Mouse (Mus musculus): Measurements from ENCODE around the gene Gm20716. TPM values are rescaled to one million over a fixed set of nuclear protein-coding genes. Genes with fewer than 3 reads are reported as not detected.

Gm20716 gene
- not detected in 2 replicates for polyA plus RNA-seq (2012)

DNA sequence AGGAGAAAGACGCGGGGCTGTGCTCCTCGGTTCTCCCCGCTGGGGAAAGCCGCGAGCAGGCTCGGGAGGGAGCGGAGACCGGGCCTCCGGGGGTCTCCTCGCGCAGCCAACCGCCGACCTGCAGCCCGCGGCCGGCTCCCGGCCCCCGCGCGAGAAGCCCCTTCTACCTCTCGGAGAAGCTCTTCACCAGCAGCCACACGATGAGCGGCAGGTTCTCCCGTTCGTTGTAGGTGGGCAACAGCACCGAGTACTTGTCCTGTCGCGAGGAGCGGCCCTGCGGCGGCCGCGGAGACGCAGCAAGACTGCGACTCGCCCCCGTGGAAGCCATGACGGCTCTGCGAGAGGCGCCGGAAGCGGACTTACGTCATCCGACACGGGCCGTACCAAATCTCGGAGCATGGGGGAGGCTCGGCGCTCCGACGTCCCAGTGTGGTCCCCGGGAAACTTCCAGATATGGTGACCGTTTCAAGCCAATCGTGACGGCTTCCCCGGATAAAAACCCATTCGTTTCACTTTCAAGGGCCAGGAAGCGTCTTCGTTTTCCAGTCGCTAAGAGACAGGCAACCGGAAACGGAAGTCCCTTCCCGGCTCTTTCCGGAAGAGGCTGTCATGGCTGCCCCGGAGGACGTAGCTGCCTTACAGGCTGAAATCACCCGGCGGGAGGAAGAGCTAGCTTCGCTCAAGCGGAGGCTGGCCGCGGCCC lies at the start of gene Gm20716, which contains the start of the genes Dpm1 and Mocs3:
TSS of gene Gm20716 (minus strand) at position 339 of the 703 bp plus-strand sequence.
TSS of gene Dpm1 (minus strand) at position 566 of the 703 bp plus-strand sequence.
TSS of gene Mocs3 (plus strand) at position 597 of the 703 bp plus-strand sequence.
- no peak for TF ChIP-seq GATA1 (IDR thresholded peaks at IDR 0.05; ENCODE audit: low read length)

DNA sequence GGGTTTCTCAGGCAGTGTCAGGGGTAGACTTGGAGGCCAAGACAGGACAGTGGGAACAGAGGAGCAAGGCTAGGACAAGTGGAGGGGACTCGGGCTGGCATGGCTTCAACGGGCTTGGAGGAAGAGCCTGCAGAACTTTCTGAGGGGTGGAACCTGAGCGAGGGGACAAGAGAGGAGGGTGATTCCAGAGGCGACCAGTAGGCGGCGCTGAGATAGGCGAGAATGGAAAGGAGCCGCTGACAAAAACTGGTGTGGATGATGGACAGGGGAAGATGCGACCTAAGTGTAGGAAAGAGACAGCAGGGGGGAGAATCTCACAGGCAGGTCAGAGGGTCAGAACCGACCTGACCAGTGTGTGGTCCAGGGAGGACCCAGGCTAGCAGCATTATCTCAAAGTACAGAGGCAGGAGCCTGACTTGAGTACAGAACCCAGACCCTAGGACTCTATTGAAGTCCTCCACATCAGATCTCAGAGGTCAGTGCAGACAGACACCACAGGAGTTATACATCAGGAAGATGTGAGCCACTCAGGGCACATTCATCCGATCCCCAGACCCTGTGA lies 44.3 kb upstream of the Gm20716 start:
- no peak for TF ChIP-seq GATA1 (IDR thresholded peaks at IDR 0.05; ENCODE audit: low read length)

DNA sequence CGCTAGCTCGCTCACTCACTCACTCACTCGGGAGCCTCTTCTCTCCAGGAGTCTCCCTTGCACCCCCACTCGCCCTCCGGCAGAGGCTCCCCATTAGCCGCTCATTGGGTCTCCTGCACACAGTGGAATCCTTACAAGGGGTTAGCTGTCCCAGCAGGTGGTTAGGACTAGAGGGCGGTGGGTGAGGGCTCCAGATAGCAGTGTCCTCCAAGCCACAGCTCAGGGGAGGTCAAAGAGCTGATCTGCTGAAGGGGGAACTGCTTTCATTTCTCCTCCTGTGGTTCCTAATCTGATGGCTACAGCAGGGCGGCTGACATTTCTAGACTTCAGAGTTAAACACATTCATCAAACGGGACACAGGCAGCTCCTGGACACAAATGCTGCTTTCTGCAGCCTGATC lies 43.2 kb upstream of the Gm20716 start:
- no peak for TF ChIP-seq GATA1 (IDR thresholded peaks at IDR 0.05; ENCODE audit: low read length)

- TF ChIP-seq GATA1 (IDR thresholded peaks at IDR 0.05; ENCODE audit: low read length): no peak
These were observed 37.9 kb upstream of the Gm20716 start for GRCm38 (mm10) chr2:168268033-168268432.

- TF ChIP-seq GATA1 (IDR thresholded peaks at IDR 0.05; ENCODE audit: low read length): no peak
These were observed 30.7 kb upstream of the Gm20716 start for GRCm38 (mm10) chr2:168260900-168261299.

GRCm38 (mm10) chr2:168260124-168260523 lies 30.0 kb upstream of the Gm20716 start:
- no peak for TF ChIP-seq GATA1 (IDR thresholded peaks at IDR 0.05; ENCODE audit: low read length)

DNA sequence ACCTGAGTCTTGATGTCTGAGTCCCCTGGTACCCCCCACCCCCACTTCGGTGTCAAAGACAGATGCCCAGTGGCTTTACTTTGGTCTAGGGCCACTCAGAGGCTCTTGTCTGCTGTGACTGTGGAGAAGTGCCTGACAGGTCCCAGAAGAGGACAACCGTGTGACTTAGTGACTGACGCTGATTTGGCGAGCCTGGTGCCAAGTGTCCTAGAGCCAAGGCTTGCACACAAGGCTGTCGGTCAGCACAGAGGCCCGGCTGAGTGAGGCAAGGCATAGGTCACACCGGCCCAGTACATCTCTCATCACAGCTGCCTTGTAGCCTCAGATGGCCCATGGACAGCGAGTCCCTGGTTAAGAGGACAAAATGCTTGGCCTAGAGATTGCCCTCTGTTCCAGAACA lies 28.9 kb upstream of the Gm20716 start:
- no peak for TF ChIP-seq GATA1 (IDR thresholded peaks at IDR 0.05; ENCODE audit: low read length)

- TF ChIP-seq GATA1 (IDR thresholded peaks at IDR 0.05; ENCODE audit: low read length): no peak
These were observed 27.0 kb upstream of the Gm20716 start for GRCm38 (mm10) chr2:168257188-168257587.

GRCm38 (mm10) chr2:168256506-168256905 lies 26.3 kb upstream of the Gm20716 start:
- TF ChIP-seq GATA1 (IDR thresholded peaks at IDR 0.05; ENCODE audit: low read length): no peak

GRCm38 (mm10) chr2:168253822-168254221 lies 23.7 kb upstream of the Gm20716 start:
- TF ChIP-seq GATA1 (IDR thresholded peaks at IDR 0.05; ENCODE audit: low read length): no peak

DNA sequence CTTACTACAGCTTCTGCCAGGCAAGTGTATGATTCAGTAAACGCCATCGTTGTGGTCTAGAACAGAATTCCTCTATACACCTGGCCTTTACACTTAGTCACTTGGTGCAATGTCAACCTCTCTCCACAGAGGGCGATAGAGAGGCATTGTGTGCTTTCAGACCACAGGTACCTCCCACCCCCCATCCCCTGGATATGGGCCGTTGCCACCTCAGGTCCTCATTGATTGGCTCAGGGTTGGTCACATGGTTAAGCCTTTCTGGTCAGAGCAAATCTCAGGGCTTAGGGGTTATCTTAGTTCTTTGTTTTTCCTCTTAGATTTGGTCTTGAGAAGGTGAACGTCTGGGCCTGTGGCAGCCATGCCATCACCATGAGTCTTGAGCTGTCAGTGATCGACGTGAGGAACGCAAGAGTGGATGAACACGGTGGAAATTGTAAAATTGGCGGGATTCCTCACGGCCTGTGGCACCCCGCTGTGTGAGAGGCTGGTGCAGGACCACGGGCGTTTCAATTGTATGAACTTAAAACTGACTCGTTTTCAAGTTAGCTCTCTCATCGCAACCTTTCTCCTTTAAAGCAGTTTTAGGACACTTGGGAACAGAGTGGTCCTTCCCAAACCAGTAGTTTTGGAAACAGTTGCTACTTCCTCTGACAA lies 22.6 kb upstream of the Gm20716 start:
- TF ChIP-seq GATA1 (IDR thresholded peaks at IDR 0.05; ENCODE audit: low read length): no peak

DNA sequence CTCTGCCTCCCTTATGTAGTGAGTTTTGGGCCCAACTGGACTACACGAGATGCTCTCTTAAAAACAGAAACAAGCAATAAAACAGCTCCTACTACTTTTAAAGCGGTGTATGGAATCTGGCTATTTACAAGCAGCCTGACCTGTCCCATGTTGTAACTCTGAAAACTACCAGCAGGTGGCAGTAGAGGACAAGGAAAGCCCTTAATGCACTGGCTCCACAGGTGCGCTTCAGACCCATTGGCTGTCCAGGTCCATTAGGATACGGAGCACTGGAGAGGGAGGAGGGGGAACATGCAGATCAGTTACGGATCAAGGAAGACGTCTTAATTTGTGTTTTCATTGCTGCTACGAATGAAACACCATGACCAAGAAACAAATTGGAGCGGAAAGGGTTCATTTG lies 20.1 kb upstream of the Gm20716 start:
- TF ChIP-seq GATA1 (IDR thresholded peaks at IDR 0.05; ENCODE audit: low read length): no peak

- no peak for TF ChIP-seq GATA1 (IDR thresholded peaks at IDR 0.05; ENCODE audit: low read length)
These were observed 18.7 kb upstream of the Gm20716 start for GRCm38 (mm10) chr2:168248856-168249245.

DNA sequence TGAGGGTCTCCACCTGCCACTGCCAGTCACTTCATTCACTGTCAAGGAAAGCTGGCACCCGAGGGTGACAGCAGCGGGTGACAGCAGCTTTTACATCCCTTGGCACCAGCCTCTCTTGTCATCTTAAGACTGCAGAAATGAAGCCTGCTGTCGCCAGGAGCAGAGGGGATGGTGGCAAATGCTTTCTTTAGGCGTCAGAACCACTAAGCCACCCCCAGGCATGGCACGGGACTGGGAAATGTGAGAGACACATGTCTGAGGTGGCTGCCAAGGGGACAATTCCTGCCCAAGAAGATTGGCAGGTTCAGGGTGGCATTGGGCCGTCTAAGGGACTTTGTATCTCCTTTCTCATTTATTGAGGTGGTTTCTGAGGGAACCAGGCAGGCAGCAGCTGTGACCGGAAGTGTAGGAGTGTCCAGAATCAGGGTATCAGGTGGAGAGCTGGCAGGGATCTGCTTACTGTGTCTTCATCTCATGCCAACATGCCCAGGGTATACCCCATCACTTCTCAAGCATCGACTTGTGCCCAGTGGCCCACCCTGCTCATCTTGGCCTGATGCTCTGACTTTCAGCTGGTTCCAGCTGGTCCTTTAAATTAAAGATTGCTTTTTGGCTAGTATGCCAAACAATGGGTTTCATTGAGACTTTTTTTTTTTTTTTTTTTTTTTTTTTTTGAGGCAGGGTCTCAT lies 18.1 kb upstream of the Gm20716 start:
- TF ChIP-seq GATA1 (IDR thresholded peaks at IDR 0.05; ENCODE audit: low read length): no peak

- TF ChIP-seq GATA1 (IDR thresholded peaks at IDR 0.05; ENCODE audit: low read length): no peak
These were observed 15.4 kb upstream of the Gm20716 start for GRCm38 (mm10) chr2:168245571-168245970.

GRCm38 (mm10) chr2:168243278-168243677 lies 13.1 kb upstream of the Gm20716 start:
- TF ChIP-seq GATA1 (IDR thresholded peaks at IDR 0.05; ENCODE audit: low read length): no peak

Measured in G1E-ER4 (cell line).